Mouse (Mus musculus) forebrain, embryonic 12.5 days (tissue): Measurements from ENCODE around the gene Bscl2. TPM values are rescaled to one million over a fixed set of nuclear protein-coding genes. Genes with fewer than 3 reads are reported as not detected.
A peak's percentile ranks its signal among the peaks of the same experiment; 100 is the strongest.
"Not testable (repeated sequence)": the region's sequence is repeated elsewhere in the genome, so short reads cannot be mapped to it uniquely, and the experiment has no call there.

Experiments
- ATAC-seq: fragments of 200-750 bp; cut with Nextera tagmentation; 2 replicates; pipeline ENCODE4 v1.8.0; 2017; ENCODE audit warnings: moderate TSS enrichment; ENCODE audit not compliant: low FRiP score
- H3K27ac ChIP-seq: fragments of 300-500 bp; sonication (generic); 2 replicates; pipeline ENCODE4 v1.5.1; 2016; ENCODE audit warnings: mild to moderate bottlenecking
- H3K27me3 ChIP-seq: fragments of 300-500 bp; sonication (generic); 2 replicates; pipeline ENCODE4 v1.6.1; 2016; ENCODE audit warnings: mild to moderate bottlenecking
- H3K36me3 ChIP-seq: fragments of 300-500 bp; sonication (generic); replicated peaks from 2 replicates; pipeline ENCODE4 v1.6.1; 2016; ENCODE audit warnings: mild to moderate bottlenecking
- H3K4me1 ChIP-seq: fragments of 300-500 bp; sonication (generic); 2 replicates; pipeline ENCODE4 v1.6.1; 2016
- H3K4me2 ChIP-seq: fragments of 300-500 bp; sonication (generic); 2 replicates; pipeline ENCODE4 v1.6.1; 2016; ENCODE audit warnings: mild to moderate bottlenecking, moderate library complexity
- H3K4me3 ChIP-seq: fragments of 300-500 bp; sonication (generic); replicated peaks from 2 replicates; pipeline ENCODE4 v1.5.1; 2016; ENCODE audit warnings: mild to moderate bottlenecking
- H3K9ac ChIP-seq: fragments of 300-500 bp; sonication (generic); 2 replicates; pipeline ENCODE4 v1.6.1; 2016; ENCODE audit warnings: mild to moderate bottlenecking
- H3K9me3 ChIP-seq: fragments of 300-500 bp; sonication (generic); 2 replicates; pipeline ENCODE4 v1.6.1; 2016
- WGBS: fragments of 180-500 bp; shearing (Covaris S2); methylation state at CpG from one replicate; pipeline ENCODE4 v1.1.7; 2016; 5-methylcytosine and 5-hydroxymethylcytosine counted together
- polyA plus RNA-seq: library from polyadenylated mRNA; unstranded; fragments of >200 nt; fragmentation: Nextera tagmentation; extraction: Ambion mirVana; gene quantifications from 2 replicates; pipeline ENCODE4 v1.2.1, GENCODE M21; 2016

Gene Bscl2
- polyA plus RNA-seq, 1 experiment from 2014 or later, result 62.9 TPM

DNA sequence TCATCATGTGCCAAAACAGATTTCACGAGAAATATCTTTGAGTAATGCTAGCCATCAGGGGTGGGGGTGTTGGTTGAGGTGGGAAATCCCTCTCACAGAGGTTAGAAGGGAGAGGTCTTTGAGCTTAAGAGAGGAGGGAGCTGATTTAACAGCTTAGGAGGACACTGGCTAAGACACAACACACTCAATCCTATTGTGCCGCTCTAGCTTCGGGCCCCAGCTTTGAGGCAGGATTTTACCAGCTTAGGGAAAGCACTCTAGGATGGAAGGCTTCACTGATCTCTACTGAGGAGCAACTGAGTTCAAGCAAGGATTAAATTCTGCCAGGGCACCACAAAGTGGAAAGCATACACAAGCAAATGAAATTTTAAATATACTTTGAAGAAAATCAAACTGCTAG, 20.3 kb upstream of the Bscl2 start:
- WGBS, result 46% methylated on average over 3 of the region's 3 CpGs
- Histone ChIP-seq H3K9ac (peak overlapping the region; percentile 30), H3K4me3 (0 out of 2 replicates have a peak overlapping the region, but pooled peaks have one; percentile 12)

GRCm38 (mm10) chr19:8818301-8818798, 18.9 kb upstream of the Bscl2 start:
- H3K27me3 ChIP-seq, result no peaks in the 10 kb centered on the region
- no peaks in the 10 kb centered on the region for H3K9me3 ChIP-seq
- 29% methylated on average over 14 of the region's 14 CpGs for WGBS
- H3K9ac ChIP-seq, result peak overlapping the region; percentile 87
- no peak for ATAC-seq
- H3K36me3 ChIP-seq, result peaks cover 37% of the 10 kb centered on the region
- peak overlapping the region; percentile 100 for H3K27ac ChIP-seq
- peak overlapping the region; percentile 98 for H3K4me2 ChIP-seq
- peaks cover 53% of the 10 kb centered on the region for H3K4me1 ChIP-seq
- H3K4me3 ChIP-seq, result peak overlapping the region; percentile 99

More for the DNA sequence above, 20.3 kb upstream of the Bscl2 start:
- no peak for ATAC-seq
- Histone ChIP-seq H3K27ac (no peak overlapping the region), H3K9me3 (no peaks in the 10 kb centered on the region), H3K27me3 (no peaks in the 10 kb centered on the region), H3K4me1 (peaks cover 40% of the 10 kb centered on the region), H3K4me2 (peak overlapping the region; percentile 35), H3K36me3 (peaks cover 42% of the 10 kb centered on the region)

DNA sequence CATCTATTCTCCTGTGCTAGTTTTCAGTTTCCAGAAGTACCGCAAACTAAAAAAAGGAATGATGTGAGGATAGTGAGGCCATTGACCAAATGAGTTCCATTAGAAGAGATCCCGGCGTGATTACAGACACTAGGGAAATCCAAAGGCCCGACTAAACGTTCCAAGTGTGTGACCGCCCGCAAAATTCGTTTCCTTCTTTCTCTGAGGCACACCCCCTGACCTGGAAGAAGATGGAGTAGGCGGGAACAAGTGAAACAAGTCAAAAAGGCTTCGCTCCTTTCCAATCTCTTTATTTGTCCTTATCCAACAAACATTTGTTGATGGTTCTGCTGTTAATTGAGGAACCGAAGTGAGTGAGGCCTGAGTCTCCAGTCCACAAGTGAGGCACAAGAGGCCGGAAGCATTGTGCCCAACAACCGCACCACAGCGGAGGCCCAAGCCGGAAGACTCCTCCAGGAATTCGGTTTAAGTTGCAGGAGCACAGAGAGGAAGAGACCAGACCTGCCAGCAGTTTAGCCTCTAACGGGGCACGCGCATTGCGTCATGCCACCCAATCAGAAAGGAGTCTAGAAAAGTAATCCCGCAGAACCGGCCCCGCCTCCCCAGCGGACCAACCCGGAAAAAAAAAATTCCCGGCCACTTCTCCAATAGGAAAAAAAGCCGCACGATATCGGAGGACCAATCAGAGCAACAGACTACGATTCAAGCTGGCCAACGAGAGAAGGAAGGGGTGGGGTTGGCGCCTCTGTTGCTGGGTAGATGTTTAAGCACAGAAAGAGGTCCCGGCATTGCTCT, 18.3 kb upstream of the Bscl2 start, which contains the start of gene Ttc9c:
TSS of gene Ttc9c (minus strand) at position 533 of the 795 bp plus-strand sequence.
- Histone ChIP-seq H3K27ac (peak within 1 kb of the TSS; percentile 100), H3K9ac (peak within 1 kb of the TSS; percentile 98), H3K27me3 (no peaks in the 10 kb centered on the region), H3K4me2 (peak within 1 kb of the TSS; percentile 98), H3K4me3 (peak within 1 kb of the TSS; percentile 99), H3K36me3 (peaks cover 38% of the 10 kb centered on the region), H3K4me1 (peaks cover 55% of the 10 kb centered on the region), H3K9me3 (no peaks in the 10 kb centered on the region)
- WGBS, result under 1% methylated on average over 33 of the region's 33 CpGs
- ATAC-seq, result peak; percentile 94

DNA sequence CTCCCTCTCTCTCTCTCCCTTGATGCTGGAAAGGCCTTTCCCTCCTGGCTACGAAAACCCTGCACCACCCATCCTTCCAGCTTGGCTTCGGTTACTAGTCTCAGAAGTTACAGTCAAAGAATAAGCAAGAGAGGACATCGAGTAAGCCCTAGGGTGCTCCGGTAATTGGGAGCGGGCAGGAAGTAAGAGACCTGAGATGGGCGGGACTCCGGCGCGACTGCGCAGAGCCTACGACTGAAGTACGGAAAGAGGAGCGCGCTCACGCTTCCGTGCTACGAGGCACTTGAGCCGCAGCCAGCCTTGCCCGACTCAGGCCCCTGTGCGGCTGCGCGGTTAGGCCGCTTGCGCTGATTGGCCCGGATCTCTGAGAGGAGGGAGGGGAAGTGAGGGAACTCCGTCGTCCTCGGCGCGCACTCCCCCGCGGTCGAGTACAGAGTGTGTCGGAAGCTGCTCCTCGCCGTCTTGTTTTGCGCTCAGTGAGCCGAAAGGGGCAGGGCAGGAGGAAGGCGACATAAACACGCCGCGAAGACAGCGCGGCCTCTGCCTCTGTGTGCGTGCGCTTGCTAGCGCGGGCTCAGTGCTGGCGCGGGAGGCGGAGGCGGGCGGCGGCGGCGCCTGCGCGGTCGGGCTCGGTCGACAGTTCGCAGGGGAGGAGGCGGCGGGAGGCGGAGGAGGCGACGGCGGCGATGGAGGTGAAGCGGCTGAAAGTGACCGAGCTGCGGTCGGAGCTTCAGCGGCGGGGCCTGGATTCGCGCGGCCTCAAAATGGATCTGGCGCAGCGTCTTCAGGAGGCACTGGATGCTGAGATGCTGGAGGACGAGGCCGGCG, 17.5 kb upstream of the Bscl2 start, which contains the start of gene Hnrnpul2:
TSS of gene Hnrnpul2 (plus strand) at position 415 of the 828 bp plus-strand sequence.
- no peaks in the 10 kb centered on the region for H3K27me3 ChIP-seq
- H3K4me1 ChIP-seq, result peaks cover 55% of the 10 kb centered on the region
- peak; percentile 96 for ATAC-seq
- H3K27ac ChIP-seq, result peak within 1 kb of the TSS; percentile 100
- under 1% methylated on average over 73 of the region's 83 CpGs for WGBS
- H3K9me3 ChIP-seq, result no peaks in the 10 kb centered on the region
- peak within 1 kb of the TSS; percentile 98 for H3K4me2 ChIP-seq
- peaks cover 39% of the 10 kb centered on the region for H3K36me3 ChIP-seq
- peak within 1 kb of the TSS; percentile 99 for H3K4me3 ChIP-seq
- peak within 1 kb of the TSS; percentile 98 for H3K9ac ChIP-seq

GRCm38 (mm10) chr19:8820424-8820956, 16.8 kb upstream of the Bscl2 start:
- Histone ChIP-seq H3K4me2 (peak overlapping the region; percentile 98), H3K36me3 (peaks cover 40% of the 10 kb centered on the region), H3K27ac (peak overlapping the region; percentile 100), H3K27me3 (no peaks in the 10 kb centered on the region), H3K4me1 (peaks cover 52% of the 10 kb centered on the region), H3K4me3 (peak overlapping the region; percentile 99), H3K9ac (peak overlapping the region; percentile 98), H3K9me3 (no peaks in the 10 kb centered on the region)
- WGBS, result under 1% methylated on average over 48 of the region's 48 CpGs
- ATAC-seq, result peak; percentile 22; the same call in 1 of the 2 replicates

GRCm38 (mm10) chr19:8821146-8821545, 16.1 kb upstream of the Bscl2 start:
- H3K4me3 ChIP-seq, result peak overlapping the region; percentile 99
- WGBS, result 3% methylated on average over 7 of the region's 7 CpGs
- no peak for ATAC-seq
- H3K36me3 ChIP-seq, result peaks cover 41% of the 10 kb centered on the region
- peak overlapping the region; percentile 100; the same call in 1 of the 2 replicates for H3K27ac ChIP-seq
- H3K9ac ChIP-seq, result peak overlapping the region; percentile 98
- peak overlapping the region; percentile 98 for H3K4me2 ChIP-seq
- no peaks in the 10 kb centered on the region for H3K9me3 ChIP-seq
- peaks cover 46% of the 10 kb centered on the region for H3K4me1 ChIP-seq
- H3K27me3 ChIP-seq, result no peaks in the 10 kb centered on the region

- Histone ChIP-seq H3K9ac (peak overlapping the region; percentile 98; the same call in 1 of the 2 replicates), H3K27ac (no peak overlapping the region), H3K9me3 (no peaks in the 10 kb centered on the region), H3K4me3 (peak overlapping the region; percentile 99), H3K27me3 (no peaks in the 10 kb centered on the region), H3K4me2 (peak overlapping the region; percentile 98), H3K4me1 (peaks cover 31% of the 10 kb centered on the region), H3K36me3 (peaks cover 51% of the 10 kb centered on the region)
- WGBS, result 73% methylated on average over 8 of the region's 8 CpGs
- ATAC-seq, result no peak
Measured at GRCm38 (mm10) chr19:8822696-8823095, 14.6 kb upstream of the Bscl2 start.

DNA sequence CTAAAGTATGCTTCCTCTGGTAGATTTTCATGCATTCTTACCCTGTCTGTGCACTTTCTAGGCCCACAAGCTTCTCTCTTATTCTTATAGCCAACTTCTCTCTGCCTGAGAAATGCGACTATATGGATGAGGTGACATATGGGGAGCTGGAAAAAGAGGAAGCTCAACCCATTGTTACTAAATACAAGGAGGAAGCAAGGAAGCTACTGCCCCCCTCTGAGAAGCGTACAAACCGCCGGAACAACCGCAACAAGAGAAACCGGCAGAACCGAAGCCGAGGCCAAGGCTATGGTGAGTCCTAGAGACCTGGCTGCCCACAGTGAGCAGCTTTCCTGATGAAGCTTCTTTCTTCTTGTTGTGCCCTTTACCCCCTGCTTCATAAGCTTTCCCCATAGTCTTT, 7.6 kb upstream of the Bscl2 start, which contains the start of gene AC129217.1:
TSS of gene AC129217.1 (plus strand) at position 114 of the 400 bp plus-strand sequence.
- Histone ChIP-seq H3K9me3 (no peaks in the 10 kb centered on the region), H3K4me2 (no peak within 1 kb of the TSS), H3K36me3 (peaks cover 99% of the 10 kb centered on the region), H3K27ac (no peak within 1 kb of the TSS), H3K27me3 (no peaks in the 10 kb centered on the region), H3K4me1 (no peaks in the 10 kb centered on the region), H3K9ac (no peak within 1 kb of the TSS), H3K4me3 (no peak within 1 kb of the TSS)
- WGBS, result 93% methylated on average over 8 of the region's 8 CpGs
- ATAC-seq, result no peak

DNA sequence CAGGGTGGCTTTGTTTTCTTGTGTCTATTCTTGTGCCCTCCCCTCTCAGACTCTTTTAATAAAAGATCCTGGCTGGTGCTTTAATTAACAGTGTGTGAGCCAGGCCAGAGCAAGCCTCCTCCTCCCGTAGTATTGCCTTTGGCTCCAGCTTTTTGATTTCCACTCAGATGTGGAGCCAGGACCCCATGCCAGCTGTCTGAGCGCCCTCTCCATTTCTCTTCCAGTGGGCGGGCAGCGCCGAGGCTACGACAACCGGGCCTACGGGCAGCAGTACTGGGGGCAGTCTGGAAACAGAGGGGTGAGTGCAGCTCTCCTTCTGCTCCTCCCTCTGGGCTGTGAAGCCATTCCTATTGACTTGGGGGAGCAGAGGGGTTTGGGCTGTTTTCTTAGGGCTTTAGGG, 6.6 kb upstream of the Bscl2 start:
- Histone ChIP-seq H3K36me3 (peaks cover 94% of the 10 kb centered on the region), H3K9ac (no peak overlapping the region), H3K27ac (no peak overlapping the region), H3K27me3 (no peaks in the 10 kb centered on the region), H3K4me1 (no peaks in the 10 kb centered on the region), H3K4me2 (no peak overlapping the region), H3K9me3 (no peaks in the 10 kb centered on the region), H3K4me3 (no peak overlapping the region)
- 91% methylated on average over 8 of the region's 8 CpGs for WGBS
- no peak for ATAC-seq

DNA sequence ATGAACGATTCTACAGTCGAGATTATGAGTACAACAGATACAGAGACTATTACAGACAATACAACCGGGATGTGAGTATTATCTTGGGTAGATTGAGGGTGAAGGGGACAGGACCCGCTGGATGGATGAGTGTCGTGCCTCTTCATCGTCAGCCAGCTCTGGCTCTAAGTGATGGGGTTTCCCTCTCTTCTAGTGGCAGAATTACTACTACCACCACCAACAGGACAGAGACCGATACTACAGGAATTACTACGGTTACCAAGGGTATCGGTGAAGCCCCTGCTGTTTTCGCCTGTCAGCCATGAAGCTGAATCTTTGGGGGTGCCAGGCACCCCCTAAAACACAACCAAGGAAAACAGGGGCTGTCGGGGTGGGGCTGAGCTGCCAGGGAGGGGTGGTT, 6.0 kb upstream of the Bscl2 start:
- ATAC-seq, result no peak
- H3K4me3 ChIP-seq, result no peak overlapping the region
- 84% methylated on average over 11 of the region's 11 CpGs for WGBS
- peaks cover 93% of the 10 kb centered on the region for H3K36me3 ChIP-seq
- no peak overlapping the region for H3K27ac ChIP-seq
- no peaks in the 10 kb centered on the region for H3K9me3 ChIP-seq
- no peak overlapping the region for H3K9ac ChIP-seq
- H3K4me1 ChIP-seq, result no peaks in the 10 kb centered on the region
- H3K4me2 ChIP-seq, result no peak overlapping the region
- H3K27me3 ChIP-seq, result no peaks in the 10 kb centered on the region

DNA sequence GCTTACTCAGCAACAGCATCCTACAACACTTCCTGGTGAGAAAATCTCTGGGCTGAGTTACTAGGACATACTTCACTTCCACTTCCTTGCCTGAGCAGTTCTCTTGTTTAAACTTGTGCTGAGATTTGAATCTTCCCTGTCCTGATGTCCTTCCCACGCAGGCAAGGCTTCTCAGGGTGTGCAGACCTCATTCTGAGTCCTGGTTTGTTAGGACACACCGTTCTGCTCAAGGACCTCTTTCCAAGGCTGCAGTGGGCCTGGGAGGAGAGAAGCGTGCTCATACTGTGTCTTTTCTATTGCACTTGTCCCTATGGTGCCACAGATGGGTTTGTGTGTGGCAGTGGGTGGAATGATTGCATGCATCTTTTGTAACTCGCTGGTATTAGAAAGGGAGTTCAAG, 4.3 kb upstream of the Bscl2 start:
- peaks cover 4% of the 10 kb centered on the region for H3K4me1 ChIP-seq
- no peaks in the 10 kb centered on the region for H3K27me3 ChIP-seq
- peaks cover 77% of the 10 kb centered on the region for H3K36me3 ChIP-seq
- no peak for ATAC-seq
- no peak overlapping the region for H3K27ac ChIP-seq
- H3K4me3 ChIP-seq, result no peak overlapping the region
- no peak overlapping the region for H3K4me2 ChIP-seq
- no peaks in the 10 kb centered on the region for H3K9me3 ChIP-seq
- no peak overlapping the region for H3K9ac ChIP-seq
- WGBS, result 89% methylated on average over 4 of the region's 4 CpGs

DNA sequence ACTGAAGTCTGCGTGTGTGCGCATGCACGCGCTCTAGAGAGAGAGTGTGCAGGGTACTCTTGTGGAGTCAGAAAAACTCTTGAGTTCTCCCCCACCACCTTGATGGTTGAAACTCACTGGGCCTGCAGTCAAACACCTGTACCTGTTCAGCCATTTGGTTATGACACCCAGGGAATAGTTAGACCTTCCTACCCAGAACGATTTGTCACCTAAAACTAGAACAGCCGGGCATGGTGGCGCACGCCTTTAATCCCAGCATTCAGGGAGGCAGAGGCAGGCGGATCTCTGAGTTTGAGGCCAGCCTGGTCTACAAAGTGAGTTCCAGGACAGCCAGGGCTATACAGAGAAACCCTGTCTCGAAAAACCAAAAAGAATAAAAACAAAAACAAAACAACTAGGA, 940 bp upstream of the Bscl2 start:
- 98% methylated on average over 10 of the region's 10 CpGs for WGBS
- Histone ChIP-seq H3K4me1 (peaks cover 36% of the 10 kb centered on the region), H3K27ac (peak overlapping the region; percentile 97), H3K36me3 (peaks cover 44% of the 10 kb centered on the region)
- H3K9ac ChIP-seq, H3K27me3 ChIP-seq, H3K4me2 ChIP-seq, H3K4me3 ChIP-seq, ATAC-seq, H3K9me3 ChIP-seq: not testable (repeated sequence)
